Mouse (Mus musculus): ENCODE measurements around the gene Bcar3. TPM values are rescaled to one million over a fixed set of nuclear protein-coding genes. Genes with fewer than 3 reads are reported as not detected.

Bcar3 gene
- total and polyA plus RNA-seq, 3 experiments = not detected

GRCm38 (mm10) chr3:122509084-122509483 lies 215.1 kb downstream of the Bcar3 start:
- no peaks in the 10 kb centered on the region for H3K4me1 ChIP-seq (ENCODE audit: control insufficient read depth in 1 of 2, insufficient read depth in 2 of 2, low read length in 2 of 2)
- no peaks in the 10 kb centered on the region for H3K79me2 ChIP-seq (ENCODE audit: control insufficient read depth, insufficient read depth, low read length, poor library complexity)
- TF ChIP-seq CTCF (IDR thresholded peaks at IDR 0.05 in 2 of 3, conservative IDR thresholded peaks at IDR 0.05 in 1 of 3; ENCODE audit: control insufficient read depth in 1 of 3, insufficient read depth in 1 of 3, low read depth in 2 of 3, low read length in 3 of 3, poor library complexity in 1 of 3, severe bottlenecking in 1 of 3) = 0 out of 6 replicates have a peak, but pooled peaks of 1 of the 3 experiments have one; percentile 5
- TF ChIP-seq MYB (IDR thresholded peaks at IDR 0.05; ENCODE audit: low read depth, low read length) = no peak
- no peaks in the 10 kb centered on the region for H3K9me3 ChIP-seq (replicated peaks; ENCODE audit: insufficient read depth, low read length)
- no peak overlapping the region for H3K27ac ChIP-seq (ENCODE audit: control insufficient read depth, low read depth, low read length)
- no peaks in the 10 kb centered on the region for H3K27me3 ChIP-seq (ENCODE audit: control insufficient read depth in 1 of 2, insufficient read depth in 2 of 2, low read length in 2 of 2)
- H3K36me3 ChIP-seq (ENCODE audit: control insufficient read depth in 1 of 2, insufficient read depth in 2 of 2, low read length in 2 of 2) = no peaks in the 10 kb centered on the region
- no peak overlapping the region for H3K4me3 ChIP-seq (ENCODE audit: control insufficient read depth in 1 of 2, insufficient read depth in 1 of 2, low read depth in 2 of 2, low read length in 2 of 2)
- H3K9ac ChIP-seq (ENCODE audit: control insufficient read depth, low read depth, low read length, poor library complexity, severe bottlenecking) = no peak overlapping the region
- DNase-seq (ENCODE audit: low read depth, low spot score) = no peak

- no peak for DNase-seq (ENCODE audit: low read depth, low spot score)
- H3K9ac ChIP-seq (ENCODE audit: control insufficient read depth, low read depth, low read length, poor library complexity, severe bottlenecking) = no peak overlapping the region
- no peaks in the 10 kb centered on the region for H3K9me3 ChIP-seq (replicated peaks; ENCODE audit: insufficient read depth, low read length)
- H3K4me1 ChIP-seq (ENCODE audit: control insufficient read depth in 1 of 2, insufficient read depth in 2 of 2, low read length in 2 of 2) = no peaks in the 10 kb centered on the region
- no peak overlapping the region for H3K27ac ChIP-seq (ENCODE audit: control insufficient read depth, low read depth, low read length)
- H3K79me2 ChIP-seq (ENCODE audit: control insufficient read depth, insufficient read depth, low read length, poor library complexity) = no peaks in the 10 kb centered on the region
- TF ChIP-seq EP300 (IDR thresholded peaks at IDR 0.05; ENCODE audit: low read depth in 1 of 2, low read length in 2 of 2) = no peak
- TF ChIP-seq RCOR1 (IDR thresholded peaks at IDR 0.05; ENCODE audit: low read depth, low read length) = no peak
- TF ChIP-seq ELF1 (IDR thresholded peaks at IDR 0.05; ENCODE audit: low read depth, low read length) = no peak
- no peak for TF ChIP-seq GABPA (IDR thresholded peaks at IDR 0.05; ENCODE audit: low read depth, low read length)
- TF ChIP-seq GATA1 (IDR thresholded peaks at IDR 0.05; ENCODE audit: low read depth, low read length) = no peak
- no peak for TF ChIP-seq SMC3 (IDR thresholded peaks at IDR 0.05; ENCODE audit: low read depth, low read length)
- no peak for TF ChIP-seq POLR2AphosphoS5 (IDR thresholded peaks at IDR 0.05; ENCODE audit: borderline replicate concordance, low read depth, low read length)
- TF ChIP-seq USF1 (IDR thresholded peaks at IDR 0.05; ENCODE audit: low read depth, low read length) = no peak
- no peak for TF ChIP-seq HCFC1 (IDR thresholded peaks at IDR 0.05; ENCODE audit: low read depth, low read length)
- TF ChIP-seq E2F4 (IDR thresholded peaks at IDR 0.05; ENCODE audit: borderline replicate concordance, low read depth, low read length) = no peak
- TF ChIP-seq POLR2A (IDR thresholded peaks at IDR 0.05; ENCODE audit: control insufficient read depth in 1 of 2, insufficient read depth in 1 of 2, low read depth in 1 of 2, low read length in 2 of 2, poor library complexity in 1 of 2) = no peak
- no peak for TF ChIP-seq USF2 (IDR thresholded peaks at IDR 0.05; ENCODE audit: borderline replicate concordance in 1 of 2, insufficient read depth in 1 of 2, low read depth in 1 of 2, low read length in 2 of 2)
- no peak for TF ChIP-seq ZMIZ1 (IDR thresholded peaks at IDR 0.05; ENCODE audit: low read depth, low read length)
- no peak for TF ChIP-seq SIN3A (IDR thresholded peaks at IDR 0.05; ENCODE audit: low read length)
- no peak for TF ChIP-seq CHD2 (IDR thresholded peaks at IDR 0.05; ENCODE audit: low read length)
- H3K27me3 ChIP-seq (ENCODE audit: control insufficient read depth in 1 of 2, insufficient read depth in 2 of 2, low read length in 2 of 2) = no peaks in the 10 kb centered on the region
- no peak overlapping the region for H3K4me3 ChIP-seq (ENCODE audit: control insufficient read depth in 1 of 2, insufficient read depth in 1 of 2, low read depth in 2 of 2, low read length in 2 of 2)
- no peaks in the 10 kb centered on the region for H3K36me3 ChIP-seq (ENCODE audit: control insufficient read depth in 1 of 2, insufficient read depth in 2 of 2, low read length in 2 of 2)
Measured at GRCm38 (mm10) chr3:122509534-122510239, 215.8 kb downstream of the Bcar3 start.

Measured in MEL (cell line).